Mouse (Mus musculus) bone marrow, adult 2 months (tissue): ENCODE results near the gene Upk1b.

Experiments
- CTCF ChIP-seq: fragments of 200-500 bp; IDR thresholded peaks from 2 replicates; pipeline ENCODE4 v1.5.1; 2011; ENCODE audit warnings: low read length, control low read depth; ENCODE audit not compliant: control insufficient read depth, insufficient read depth
- POLR2A ChIP-seq: fragments of 200-500 bp; IDR thresholded peaks from 2 replicates; pipeline ENCODE4 v1.6.1; 2011; ENCODE audit warnings: low read depth, mild to moderate bottlenecking, control low read depth, low read length, borderline replicate concordance; ENCODE audit not compliant: control insufficient read depth

DNA sequence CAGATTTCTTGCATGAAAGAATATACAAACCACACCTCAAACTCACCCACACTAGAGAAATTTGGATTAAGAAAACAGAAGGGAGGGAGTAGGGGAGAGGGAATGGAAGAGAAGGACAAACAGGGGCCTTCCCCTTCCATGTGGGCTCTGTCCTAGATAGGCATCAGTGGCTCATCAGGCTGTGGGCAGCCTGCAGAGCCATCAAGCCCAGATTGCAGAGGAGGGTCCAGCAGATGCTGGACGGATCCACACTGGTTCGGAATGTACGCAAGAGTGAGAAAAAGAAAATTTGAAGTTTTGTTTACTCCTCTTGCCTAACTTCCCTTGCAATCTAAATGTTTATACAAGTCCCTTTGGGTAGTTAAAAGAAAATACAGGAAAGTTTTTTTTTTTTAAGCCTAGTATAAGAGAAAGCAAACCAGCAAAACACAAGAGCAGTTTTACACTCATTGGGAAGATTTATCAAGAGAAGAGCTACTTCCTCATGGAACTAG, 1.1 kb downstream of the Upk1b start:
- TF ChIP-seq CTCF (no peak), POLR2A (no peak)
